Mouse (Mus musculus): Measurements from ENCODE around the gene Ybx2. TPM values are rescaled to one million over a fixed set of nuclear protein-coding genes. Genes with fewer than 3 reads are reported as not detected.

Gene Ybx2
- total and polyA plus RNA-seq, 3 experiments: 0.25 to 0.39 TPM; not detected in 1

- DNase-seq (ENCODE audit: extremely low read depth): peak; percentile 85
- Histone ChIP-seq H3K27me3 (replicated peaks) (no peaks in the 10 kb centered on the region), H3K27ac (ENCODE audit: insufficient read depth, low read depth) (peak within 1 kb of the TSS; percentile 37), H3K4me1 (ENCODE audit: control insufficient read depth in 1 of 2, insufficient read depth in 2 of 2) (peaks cover 5 to 31% of the 10 kb centered on the region in 2 experiments; a peak in 3 of 4 replicates), H3K79me2 (replicated peaks; ENCODE audit: control insufficient read depth, extremely low read depth, insufficient read depth, poor library complexity, severe bottlenecking) (no peaks in the 10 kb centered on the region), H3K9me3 (replicated peaks; ENCODE audit: low read length) (no peaks in the 10 kb centered on the region), H3K9ac (ENCODE audit: insufficient read depth, low read depth) (peak within 1 kb of the TSS; percentile 74), H3K4me3 (replicated peaks in 1 of 3; ENCODE audit: low read depth in 2 of 3, low read length in 2 of 3, poor library complexity in 1 of 3) (peak within 1 kb of the TSS; percentile 53 to 65 (median 63)), H3K4me2 (ENCODE audit: insufficient read depth, low read depth, poor library complexity, severe bottlenecking) (peak within 1 kb of the TSS; percentile 46), H3K36me3 (replicated peaks in 1 of 2; ENCODE audit: control insufficient read depth in 1 of 2, insufficient read depth in 1 of 2, low read length in 1 of 2) (peaks cover 3 to 24% of the 10 kb centered on the region in 2 experiments)
- in situ Hi-C loops (cut with MboI; ENCODE audit: low pct_ligation_motif_present, low pct_unique_long_range_greater_than_20kb, low sequenced_read_pairs) (no loop called here), dilution Hi-C loops (cut with MboI; ENCODE audit: extremely low pct_ligation_motif_present, extremely low pct_unique_long_range_greater_than_20kb, low sequenced_read_pairs) (no loop called here)
- TF ChIP-seq E2F4 (IDR thresholded peaks at IDR 0.05; ENCODE audit: insufficient replicate concordance, low read depth, low read length): no peak
- no peak for TF ChIP-seq POLR2A (IDR thresholded peaks at IDR 0.05; ENCODE audit: low read depth, low read length)
- TF ChIP-seq TBP (conservative IDR thresholded peaks at IDR 0.05; ENCODE audit: low read depth, low read length): 0 out of 2 replicates have a peak, but pooled peaks have one; percentile 32
- TF ChIP-seq SIN3A (IDR thresholded peaks at IDR 0.05; ENCODE audit: low read length): peak; percentile 24; the same call in 1 of the 2 replicates
- no peak for TF ChIP-seq ELF1 (IDR thresholded peaks at IDR 0.05; ENCODE audit: low read depth, low read length)
- no peak for TF ChIP-seq TCF12 (IDR thresholded peaks at IDR 0.05; ENCODE audit: low read depth, low read length)
- 0 out of 2 replicates have a peak, but pooled peaks have one; percentile 56 for TF ChIP-seq ZMIZ1 (IDR thresholded peaks at IDR 0.05; ENCODE audit: low read depth, low read length)
- TF ChIP-seq GABPA (IDR thresholded peaks at IDR 0.05; ENCODE audit: insufficient replicate concordance, low read depth, low read length): no peak
- no peak for TF ChIP-seq NRF1 (IDR thresholded peaks at IDR 0.05; ENCODE audit: low read depth, low read length)
- no peak for TF ChIP-seq ETS1 (conservative IDR thresholded peaks at IDR 0.05; ENCODE audit: low read depth, low read length)
- TF ChIP-seq BHLHE40 (IDR thresholded peaks at IDR 0.05; ENCODE audit: low read depth, low read length): no peak
- no peak for TF ChIP-seq MXI1 (IDR thresholded peaks at IDR 0.05; ENCODE audit: low read depth, low read length)
- no peak for TF ChIP-seq CHD1 (IDR thresholded peaks at IDR 0.05; ENCODE audit: low read depth, low read length)
- TF ChIP-seq MAZ (IDR thresholded peaks at IDR 0.05; ENCODE audit: low read depth, low read length): peak; percentile 81
- TF ChIP-seq JUND (conservative IDR thresholded peaks at IDR 0.05; ENCODE audit: low read depth, low read length): no peak
- no peak for TF ChIP-seq POLR2AphosphoS2 (IDR thresholded peaks at IDR 0.05; ENCODE audit: low read depth, low read length)
- no peak for TF ChIP-seq KAT2A (IDR thresholded peaks at IDR 0.05; ENCODE audit: insufficient replicate concordance, low read length)
Observed at GRCm38 (mm10) chr11:69895291-69895690, 40.3 kb upstream of the Ybx2 start, which contains the start of gene Acap1. Gene Acap1 (minus strand): TSS chr11:69895539.

DNA sequence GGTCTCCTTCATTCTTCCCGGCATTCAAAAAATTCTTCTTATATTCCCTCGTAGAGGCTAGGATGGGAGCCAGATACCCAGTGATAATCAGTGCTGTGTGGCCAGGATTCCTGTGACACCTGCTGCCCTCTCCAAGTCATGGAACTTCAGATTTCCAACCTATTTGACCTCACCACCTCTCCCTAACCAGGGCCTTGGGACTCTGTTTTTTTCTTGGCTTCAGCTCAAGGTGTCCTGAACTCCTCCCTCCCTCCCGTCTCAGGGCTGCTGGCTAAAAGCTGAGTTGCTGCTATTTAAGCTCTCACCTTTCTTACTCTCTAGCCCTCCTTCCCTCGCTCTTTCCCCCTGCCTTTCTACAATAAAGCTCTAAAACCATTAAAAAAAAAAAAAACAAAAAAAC lies 35.7 kb upstream of the Ybx2 start:
- in situ Hi-C loops (cut with MboI; ENCODE audit: low pct_ligation_motif_present, low pct_unique_long_range_greater_than_20kb, low sequenced_read_pairs): no loop called here
- no peak overlapping the region for H3K4me3 ChIP-seq (replicated peaks in 1 of 3; ENCODE audit: low read depth in 2 of 3, low read length in 2 of 3, poor library complexity in 1 of 3)
- H3K4me1 ChIP-seq (ENCODE audit: control insufficient read depth in 1 of 2, insufficient read depth in 2 of 2): peaks cover 10 to 36% of the 10 kb centered on the region in 2 experiments
- no peaks in the 10 kb centered on the region for H3K27me3 ChIP-seq (replicated peaks)
- no peak for DNase-seq (ENCODE audit: extremely low read depth)
- TF ChIP-seq POLR2A (IDR thresholded peaks at IDR 0.05; ENCODE audit: low read depth, low read length) (no peak), CHD2 (IDR thresholded peaks at IDR 0.05; ENCODE audit: low read length) (no peak), ETS1 (conservative IDR thresholded peaks at IDR 0.05; ENCODE audit: low read depth, low read length) (no peak), CHD1 (IDR thresholded peaks at IDR 0.05; ENCODE audit: low read depth, low read length) (no peak), MAFK (IDR thresholded peaks at IDR 0.05; ENCODE audit: insufficient replicate concordance, low read length) (no peak), USF2 (conservative IDR thresholded peaks at IDR 0.05; ENCODE audit: low read depth, low read length) (no peak), POLR2AphosphoS2 (IDR thresholded peaks at IDR 0.05; ENCODE audit: low read depth, low read length) (no peak), ELF1 (IDR thresholded peaks at IDR 0.05; ENCODE audit: low read depth, low read length) (no peak), CTCF (conservative IDR thresholded peaks at IDR 0.05 in 1 of 2, IDR thresholded peaks at IDR 0.05 in 1 of 2; ENCODE audit: low read depth in 2 of 2, low read length in 2 of 2) (no peak), E2F4 (IDR thresholded peaks at IDR 0.05; ENCODE audit: insufficient replicate concordance, low read depth, low read length) (no peak), ZNF384 (IDR thresholded peaks at IDR 0.05; ENCODE audit: low read depth, low read length) (no peak), BHLHE40 (IDR thresholded peaks at IDR 0.05; ENCODE audit: low read depth, low read length) (no peak), RCOR1 (conservative IDR thresholded peaks at IDR 0.05; ENCODE audit: low read depth, low read length) (no peak), IRF4 (IDR thresholded peaks at IDR 0.05; ENCODE audit: low read depth, low read length) (no peak), UBTF (IDR thresholded peaks at IDR 0.05; ENCODE audit: low read depth, low read length) (no peak), GABPA (IDR thresholded peaks at IDR 0.05; ENCODE audit: insufficient replicate concordance, low read depth, low read length) (no peak)
- dilution Hi-C loops (cut with MboI; ENCODE audit: extremely low pct_ligation_motif_present, extremely low pct_unique_long_range_greater_than_20kb, low sequenced_read_pairs): no loop called here
- peaks cover 17 to 19% of the 10 kb centered on the region in 2 experiments for H3K36me3 ChIP-seq (replicated peaks in 1 of 2; ENCODE audit: control insufficient read depth in 1 of 2, insufficient read depth in 1 of 2, low read length in 1 of 2)
- no peak overlapping the region for H3K4me2 ChIP-seq (ENCODE audit: insufficient read depth, low read depth, poor library complexity, severe bottlenecking)
- no peak overlapping the region for H3K27ac ChIP-seq (ENCODE audit: insufficient read depth, low read depth)
- H3K79me2 ChIP-seq (replicated peaks; ENCODE audit: control insufficient read depth, extremely low read depth, insufficient read depth, poor library complexity, severe bottlenecking): peaks cover 10% of the 10 kb centered on the region
- no peaks in the 10 kb centered on the region for H3K9me3 ChIP-seq (replicated peaks; ENCODE audit: low read length)
- H3K9ac ChIP-seq (ENCODE audit: insufficient read depth, low read depth): no peak overlapping the region

Data from CH12.LX (cell line).